Mouse (Mus musculus): ENCODE data around the gene Slit3.

Slit3 gene

GRCm38 (mm10) chr11:35278128-35278769 is 157.2 kb downstream of the Slit3 start:
- DNase-seq = no peak

- DNase-seq = peak; percentile 41
Measured at GRCm38 (mm10) chr11:35280826-35281225, 159.8 kb downstream of the Slit3 start.

DNA sequence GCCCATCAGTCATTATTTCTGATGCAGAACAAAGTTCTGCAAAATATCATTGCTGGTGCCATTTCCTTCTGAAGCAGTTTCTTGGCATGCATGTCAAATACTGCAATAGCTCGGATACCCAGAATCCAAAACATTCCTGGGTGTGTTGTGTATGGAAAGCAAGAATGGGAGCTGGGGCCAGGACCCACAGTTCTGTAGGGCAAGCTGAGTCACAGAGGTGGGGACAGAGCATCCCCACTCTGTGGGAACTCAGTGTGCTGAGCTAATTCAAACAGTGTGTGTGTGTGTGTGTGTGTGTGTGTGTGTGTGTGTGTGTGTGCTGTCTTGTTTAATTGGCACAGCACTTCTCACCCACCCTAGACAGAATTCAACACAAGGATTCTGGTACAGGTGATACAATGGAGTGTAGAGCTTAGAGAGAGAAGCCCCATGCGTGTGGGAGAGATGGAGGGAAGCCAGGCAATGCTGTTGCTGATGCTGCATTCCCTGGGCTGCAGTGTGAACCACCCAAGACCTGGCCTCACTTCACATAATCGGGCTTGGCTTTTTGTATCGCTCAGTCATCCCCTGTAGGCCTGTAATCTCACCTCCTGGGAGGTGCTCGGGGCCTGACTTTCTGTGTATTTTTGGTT is 161.1 kb downstream of the Slit3 start:
- no peak for DNase-seq

GRCm38 (mm10) chr11:35282825-35283571 is 162.0 kb downstream of the Slit3 start:
- DNase-seq = no peak

GRCm38 (mm10) chr11:35283767-35284166 is 162.7 kb downstream of the Slit3 start:
- DNase-seq = no peak

- DNase-seq = no peak
Measured at GRCm38 (mm10) chr11:35286578-35287390, 165.8 kb downstream of the Slit3 start.

DNA sequence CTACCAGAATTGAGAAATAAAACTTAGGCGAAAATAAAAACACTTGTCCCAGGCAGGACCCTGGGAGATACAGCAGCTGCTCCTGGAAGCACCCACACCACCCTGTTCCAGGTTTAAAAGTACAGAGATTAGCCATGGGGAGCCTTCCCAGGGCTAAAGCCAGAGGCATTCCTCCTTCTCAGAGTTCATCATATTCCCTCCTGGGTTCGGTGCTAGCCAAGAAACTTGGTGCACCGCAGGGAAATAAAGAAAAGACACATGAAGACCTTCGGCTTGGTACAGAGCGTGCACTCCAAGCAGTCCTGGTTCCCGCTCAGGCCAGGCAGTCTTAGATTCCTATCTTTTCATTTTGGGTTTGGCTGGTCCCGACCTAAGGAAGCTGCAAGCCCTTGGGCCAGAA is 167.0 kb downstream of the Slit3 start:
- no peak for DNase-seq

DNA sequence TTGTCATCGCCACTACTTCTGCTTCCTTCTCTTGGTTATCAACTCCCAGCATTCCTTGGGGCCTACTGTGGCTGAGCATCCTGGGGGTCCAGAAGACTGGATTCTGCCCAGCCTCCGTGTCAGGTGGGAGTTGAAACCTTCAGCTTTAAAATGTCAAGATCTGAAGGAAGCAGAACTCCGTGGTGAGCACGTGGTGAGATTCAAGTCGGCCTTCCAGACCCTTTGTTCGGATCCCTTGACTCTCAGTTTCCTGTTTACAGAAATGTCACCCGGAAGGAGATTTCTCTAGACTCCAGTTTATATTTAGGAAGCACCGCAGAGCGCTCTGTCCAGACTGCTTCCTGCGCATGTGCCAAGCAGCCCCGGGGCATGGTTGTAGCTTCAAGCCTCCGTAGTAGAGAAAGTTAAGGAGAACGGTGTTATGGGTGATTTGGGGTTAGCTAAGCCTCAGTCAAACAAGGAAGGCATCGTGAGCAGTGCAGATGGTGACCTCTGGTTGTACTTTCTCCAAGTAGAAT is 167.8 kb downstream of the Slit3 start:
- peak; percentile 32 for DNase-seq

- DNase-seq = no peak
Measured at GRCm38 (mm10) chr11:35292228-35292747, 171.3 kb downstream of the Slit3 start.

GRCm38 (mm10) chr11:35293197-35293596 is 172.2 kb downstream of the Slit3 start:
- DNase-seq = no peak

DNA sequence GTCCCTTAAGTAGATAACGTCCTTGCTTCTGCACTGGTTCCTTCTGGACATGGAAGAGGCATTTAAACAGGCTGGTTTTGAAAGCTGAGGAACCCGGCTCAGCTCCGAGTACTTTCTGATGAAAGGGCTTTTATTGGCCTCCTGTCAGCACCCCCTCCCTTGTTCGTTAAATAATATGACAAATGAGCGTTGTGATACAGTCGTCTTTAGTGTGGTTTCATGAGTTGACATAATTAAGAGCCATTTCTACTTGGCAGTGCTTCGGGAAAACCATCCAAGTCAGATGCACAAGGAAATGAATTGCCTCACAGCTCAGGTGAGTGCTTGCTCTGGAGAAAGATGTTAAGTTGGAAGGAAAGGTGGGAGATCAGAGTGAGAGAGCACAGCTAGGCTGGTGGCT is 173.6 kb downstream of the Slit3 start:
- no peak for DNase-seq

GRCm38 (mm10) chr11:35295162-35295799 is 174.3 kb downstream of the Slit3 start:
- DNase-seq = no peak

DNA sequence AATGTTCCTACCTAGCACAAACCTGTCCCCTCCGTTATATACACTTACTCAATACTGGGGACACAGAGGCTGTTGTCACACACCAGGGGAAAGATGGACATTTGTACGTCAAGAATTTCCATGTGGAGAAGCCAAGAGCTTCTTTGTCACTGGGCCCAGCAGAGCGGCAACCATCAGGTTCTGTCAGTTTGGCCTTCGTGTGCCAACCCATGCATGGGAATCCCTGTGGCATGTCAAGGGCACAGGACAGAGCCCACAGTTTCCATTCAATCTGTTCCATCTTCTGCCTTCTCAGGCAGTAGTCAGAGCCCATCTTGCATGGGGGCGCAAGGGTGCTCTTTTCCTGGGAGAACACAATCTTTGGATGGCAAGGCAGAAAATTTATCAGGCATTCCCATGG is 175.8 kb downstream of the Slit3 start:
- no peak for DNase-seq

GRCm38 (mm10) chr11:35297319-35297718 is 176.3 kb downstream of the Slit3 start:
- peak; percentile 71 for DNase-seq

- DNase-seq = no peak
Measured at GRCm38 (mm10) chr11:35298526-35298925, 177.5 kb downstream of the Slit3 start.

DNA sequence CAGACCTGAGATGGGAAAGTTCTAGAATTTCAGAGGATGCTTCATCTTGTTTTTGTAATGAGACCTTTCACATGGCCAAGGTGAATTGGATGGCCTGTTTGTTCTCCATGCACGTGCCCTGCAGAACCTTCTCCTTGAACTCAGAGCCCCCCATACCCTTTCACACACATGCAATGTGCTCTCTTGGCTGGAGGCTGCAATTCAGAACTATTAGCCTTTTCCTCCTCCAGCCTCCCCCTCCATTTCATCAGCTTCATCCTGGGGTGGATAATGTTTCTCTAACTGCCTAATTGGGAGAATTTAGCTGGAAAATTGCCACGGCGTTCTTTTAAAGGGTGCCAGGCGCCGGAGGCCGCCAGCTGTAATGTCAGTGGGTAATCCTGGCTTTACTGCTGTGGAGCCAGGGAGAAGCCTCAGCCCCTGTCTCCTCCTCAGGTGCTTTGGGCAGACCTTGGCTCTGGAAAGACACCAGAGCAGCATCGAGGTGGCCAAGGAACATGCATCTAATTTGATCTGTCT is 178.9 kb downstream of the Slit3 start:
- no peak for DNase-seq

DNA sequence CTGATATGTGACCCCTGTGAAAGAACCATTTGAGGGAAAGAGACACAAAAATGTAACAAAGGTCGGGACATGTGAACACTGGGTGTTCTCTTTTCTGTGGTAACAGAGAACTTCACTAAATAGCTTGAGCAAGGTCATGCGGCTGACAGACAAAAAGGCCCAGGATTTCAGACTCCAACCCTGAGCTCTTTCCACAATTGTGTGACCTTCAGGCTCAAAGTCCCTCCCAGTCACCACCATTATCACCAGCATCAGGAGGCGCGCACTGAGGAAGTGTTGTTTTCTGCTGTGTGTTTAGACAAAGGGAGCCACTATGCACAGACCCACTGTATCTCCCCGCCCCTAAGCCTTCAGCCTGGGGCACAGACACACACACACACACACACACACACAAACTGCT is 181.2 kb downstream of the Slit3 start:
- peak; percentile 15 for DNase-seq

DNA sequence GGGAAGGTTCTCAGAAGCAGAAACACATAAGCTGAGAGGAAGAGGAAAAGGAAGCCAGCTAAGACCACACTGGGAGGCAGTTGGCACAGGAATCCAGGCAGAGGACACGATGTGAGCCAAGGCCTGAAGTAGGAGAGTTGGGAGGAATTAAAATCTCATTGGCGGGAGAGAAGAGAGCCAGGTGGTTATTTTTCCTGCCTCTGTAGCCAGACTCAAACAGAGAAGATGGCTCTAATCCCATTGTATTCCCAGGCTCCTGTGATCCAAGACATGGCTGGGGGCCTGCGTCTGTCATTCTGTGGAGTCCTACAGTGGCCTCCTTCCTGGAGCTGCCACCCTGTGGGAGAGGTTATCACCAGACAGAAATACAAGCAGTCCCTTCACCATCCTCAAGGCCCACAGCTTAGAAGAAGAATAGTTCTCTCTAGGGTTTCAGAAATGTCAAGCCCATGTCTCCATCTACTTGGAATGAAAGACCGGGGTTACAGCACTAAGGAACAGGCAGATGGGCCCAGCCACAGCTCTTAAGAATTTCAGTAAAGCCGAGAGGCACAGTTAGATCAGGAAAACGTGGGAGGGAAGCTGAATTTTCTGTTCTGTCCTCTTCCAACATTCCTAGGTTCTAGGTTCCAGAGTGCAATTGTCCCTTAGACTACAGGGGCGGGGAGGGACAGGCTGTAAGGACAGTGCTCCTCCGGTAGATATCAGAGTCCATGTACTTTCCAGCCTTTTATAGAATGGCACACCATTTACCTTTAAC is 183.4 kb downstream of the Slit3 start:
- DNase-seq = no peak

- DNase-seq = no peak
Measured at GRCm38 (mm10) chr11:35305111-35305510, 184.1 kb downstream of the Slit3 start.

GRCm38 (mm10) chr11:35305910-35306309 is 184.9 kb downstream of the Slit3 start:
- no peak for DNase-seq

DNA sequence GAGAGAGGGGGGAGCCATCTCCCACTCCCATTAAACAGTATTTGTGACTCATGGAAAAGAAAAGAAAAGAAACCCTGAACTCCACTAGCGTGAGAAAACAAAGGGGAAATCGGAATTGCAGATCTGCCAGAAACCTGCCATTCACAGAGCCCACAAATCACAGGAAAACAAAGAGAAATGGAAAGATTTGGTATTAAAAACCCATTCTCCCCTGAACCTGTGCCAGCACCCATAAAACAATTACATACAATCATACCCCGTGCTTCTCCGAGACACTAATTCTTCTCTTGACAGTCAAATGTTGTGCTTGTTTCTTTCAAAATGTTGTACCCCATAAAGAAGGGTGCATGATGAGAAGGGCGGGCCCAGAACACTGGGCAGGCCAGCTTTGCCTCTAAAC is 185.9 kb downstream of the Slit3 start:
- DNase-seq = no peak
